Mouse (Mus musculus) lung, postnatal 0 days (tissue): ENCODE results near the gene Ankrd23.

Source experiments
- CTCF ChIP-seq: IDR thresholded peaks from 2 replicates; pipeline ENCODE4 v1.5.1; 2016; ENCODE audit warnings: antibody characterized with exemption, mild to moderate bottlenecking
- EP300 ChIP-seq: IDR thresholded peaks from 2 replicates; pipeline ENCODE4 v1.6.1; 2016; ENCODE audit warnings: antibody characterized with exemption, mild to moderate bottlenecking, control low read depth

- no peak for TF ChIP-seq EP300
- no peak for TF ChIP-seq CTCF
These were observed 18.4 kb downstream of the Ankrd23 start for GRCm38 (mm10) chr1:36518259-36518658.
